Mouse (Mus musculus) CH12.LX (cell line): Measurements from ENCODE around the gene H2-M5. TPM values are rescaled to one million over a fixed set of nuclear protein-coding genes. Genes with fewer than 3 reads are reported as not detected.

Experiments used
- DNase-seq: peaks from one replicate; pipeline ENCODE4 v3.0.0-alpha.2; 2013; ENCODE audit errors: extremely low read depth
- H3K27ac ChIP-seq: 2 replicates; pipeline ENCODE4 v1.5.1; 2012; ENCODE audit warnings: low read depth, mild to moderate bottlenecking, control low read depth, moderate library complexity; ENCODE audit not compliant: insufficient read depth
- H3K27me3 ChIP-seq: replicated peaks from 2 replicates; pipeline ENCODE3; 2012; ENCODE audit warnings: inconsistent platforms
- H3K36me3 ChIP-seq, 2 experiments: replicated peaks in 1 of 2; 2 replicates each; pipeline versions ENCODE3 to v1.6.1; 2012; ENCODE audit warnings: inconsistent platforms in 1 of 2, low read length in 1 of 2, mild to moderate bottlenecking in 1 of 2, mixed read lengths in 1 of 2, moderate library complexity in 1 of 2; ENCODE audit not compliant: control insufficient read depth in 1 of 2, insufficient read depth in 1 of 2
- H3K4me1 ChIP-seq, 2 experiments: 2 replicates each; pipeline ENCODE4 v1.6.1; 2012; ENCODE audit warnings: inconsistent platforms in 1 of 2, moderate library complexity in 1 of 2; ENCODE audit not compliant: insufficient read depth in 2 of 2, control insufficient read depth in 1 of 2
- H3K4me2 ChIP-seq: 2 replicates; pipeline ENCODE4 v1.6.1; 2012; ENCODE audit warnings: low read depth, mild to moderate bottlenecking, control low read depth; ENCODE audit not compliant: poor library complexity, insufficient read depth, severe bottlenecking
- H3K4me3 ChIP-seq, 3 experiments: fragments of 150-350 bp in 1 of 3; sonication (generic) in 1 of 3; replicated peaks in 1 of 3; 2 replicates each; pipeline versions ENCODE3 to v1.5.1; 2011 to 2012; ENCODE audit warnings: low read depth in 2 of 3, low read length in 2 of 3, mild to moderate bottlenecking in 2 of 3, moderate library complexity in 2 of 3, control low read depth in 1 of 3, improper control_type of control experiment in 1 of 3, inconsistent platforms in 1 of 3, mixed read lengths in 1 of 3; ENCODE audit not compliant: poor library complexity in 1 of 3
- H3K79me2 ChIP-seq: replicated peaks from 2 replicates; pipeline ENCODE4 v1.6.1; 2012; ENCODE audit warnings: mild to moderate bottlenecking, moderate library complexity; ENCODE audit not compliant: control insufficient read depth, poor library complexity, insufficient read depth, severe bottlenecking; ENCODE audit errors: extremely low read depth
- H3K9ac ChIP-seq: 2 replicates; pipeline ENCODE4 v1.6.1; 2012; ENCODE audit warnings: low read depth, mild to moderate bottlenecking, control low read depth, moderate library complexity; ENCODE audit not compliant: insufficient read depth
- H3K9me3 ChIP-seq: replicated peaks from 2 replicates; pipeline ENCODE3; 2012; ENCODE audit warnings: low read length, inconsistent platforms, mixed read lengths
- BHLHE40 ChIP-seq: IDR thresholded peaks from 2 replicates; pipeline ENCODE4 v1.6.1; 2011; ENCODE audit warnings: mild to moderate bottlenecking, low read depth, low read length, improper control_type of control experiment
- CHD1 ChIP-seq: IDR thresholded peaks from 2 replicates; pipeline ENCODE4 v1.6.1; 2012; ENCODE audit warnings: low read depth, low read length, improper control_type of control experiment, inconsistent platforms
- CTCF ChIP-seq, 2 experiments: IDR thresholded peaks in 1 of 2; conservative IDR thresholded peaks in 1 of 2; 2 replicates each; pipeline ENCODE4 v1.5.1; 2011 to 2012; ENCODE audit warnings: low read depth in 2 of 2, low read length in 2 of 2, improper control_type of control experiment in 1 of 2, inconsistent platforms in 1 of 2, mild to moderate bottlenecking in 1 of 2, moderate library complexity in 1 of 2
- E2F4 ChIP-seq: IDR thresholded peaks from 2 replicates; pipeline ENCODE4 v1.6.1; 2011; ENCODE audit warnings: low read depth, low read length, improper control_type of control experiment; ENCODE audit not compliant: insufficient replicate concordance
- ELF1 ChIP-seq: IDR thresholded peaks from 2 replicates; pipeline ENCODE4 v1.6.1; 2014; ENCODE audit warnings: low read depth, mild to moderate bottlenecking, inconsistent platforms, low read length, improper control_type of control experiment
- EP300 ChIP-seq: IDR thresholded peaks from 2 replicates; pipeline ENCODE4 v1.6.1; 2011; ENCODE audit warnings: low read length, improper control_type of control experiment
- ETS1 ChIP-seq: conservative IDR thresholded peaks from 2 replicates; pipeline ENCODE4 v1.6.1; 2012; ENCODE audit warnings: low read depth, mild to moderate bottlenecking, inconsistent platforms, low read length, improper control_type of control experiment, moderate library complexity
- GABPA ChIP-seq: IDR thresholded peaks from 2 replicates; pipeline ENCODE4 v1.6.1; 2012; ENCODE audit warnings: low read depth, low read length, improper control_type of control experiment, inconsistent platforms; ENCODE audit not compliant: insufficient replicate concordance
- HCFC1 ChIP-seq: IDR thresholded peaks from 2 replicates; pipeline ENCODE4 v1.6.1; 2012; ENCODE audit warnings: low read depth, mild to moderate bottlenecking, inconsistent platforms, low read length, improper control_type of control experiment
- IRF4 ChIP-seq: IDR thresholded peaks from 2 replicates; pipeline ENCODE4 v1.6.1; 2014; ENCODE audit warnings: low read depth, mild to moderate bottlenecking, inconsistent platforms, low read length, improper control_type of control experiment
- JUND ChIP-seq: conservative IDR thresholded peaks from 2 replicates; pipeline ENCODE4 v1.6.1; 2011; ENCODE audit warnings: low read depth, low read length, improper control_type of control experiment
- KAT2A ChIP-seq: IDR thresholded peaks from 2 replicates; pipeline ENCODE4 v1.6.1; 2012; ENCODE audit warnings: low read length, improper control_type of control experiment, inconsistent platforms; ENCODE audit not compliant: insufficient replicate concordance
- MAFK ChIP-seq: IDR thresholded peaks from 2 replicates; pipeline ENCODE4 v1.6.1; 2011; ENCODE audit warnings: low read length, improper control_type of control experiment; ENCODE audit not compliant: insufficient replicate concordance
- MAX ChIP-seq: IDR thresholded peaks from 2 replicates; pipeline ENCODE4 v1.6.1; 2011; ENCODE audit warnings: low read length, improper control_type of control experiment
- MAZ ChIP-seq: IDR thresholded peaks from 2 replicates; pipeline ENCODE4 v1.6.1; 2012; ENCODE audit warnings: low read depth, mild to moderate bottlenecking, inconsistent platforms, low read length, improper control_type of control experiment, moderate library complexity
- MEF2A ChIP-seq: IDR thresholded peaks from 2 replicates; pipeline ENCODE4 v1.6.1; 2014; ENCODE audit warnings: low read depth, mild to moderate bottlenecking, inconsistent platforms, low read length, improper control_type of control experiment, borderline replicate concordance
- MXI1 ChIP-seq: IDR thresholded peaks from 2 replicates; pipeline ENCODE4 v1.6.1; 2011; ENCODE audit warnings: mild to moderate bottlenecking, low read depth, low read length, improper control_type of control experiment
- NELFE ChIP-seq: IDR thresholded peaks from 2 replicates; pipeline ENCODE4 v1.6.1; 2011; ENCODE audit warnings: low read depth, low read length, improper control_type of control experiment
- NRF1 ChIP-seq: IDR thresholded peaks from 2 replicates; pipeline ENCODE4 v1.6.1; 2014; ENCODE audit warnings: low read depth, mild to moderate bottlenecking, inconsistent platforms, low read length, improper control_type of control experiment, moderate library complexity
- PAX5 ChIP-seq: IDR thresholded peaks from 2 replicates; pipeline ENCODE4 v1.6.1; 2012; ENCODE audit warnings: low read length, inconsistent platforms, mixed read lengths
- POLR2A ChIP-seq: IDR thresholded peaks from 2 replicates; pipeline ENCODE4 v1.6.1; 2011; ENCODE audit warnings: low read depth, mild to moderate bottlenecking, improper control_type of control experiment, low read length
- POLR2AphosphoS2 ChIP-seq: IDR thresholded peaks from 2 replicates; pipeline ENCODE4 v1.6.1; 2011; ENCODE audit warnings: low read depth, low read length, improper control_type of control experiment
- RCOR1 ChIP-seq: conservative IDR thresholded peaks from 2 replicates; pipeline ENCODE4 v1.6.1; 2012; ENCODE audit warnings: low read depth, mild to moderate bottlenecking, inconsistent platforms, low read length, improper control_type of control experiment
- SIN3A ChIP-seq: IDR thresholded peaks from 2 replicates; pipeline ENCODE4 v1.6.1; 2012; ENCODE audit warnings: low read length, improper control_type of control experiment, inconsistent platforms
- SMC3 ChIP-seq: IDR thresholded peaks from 2 replicates; pipeline ENCODE4 v1.6.1; 2011; ENCODE audit warnings: low read depth, low read length, improper control_type of control experiment
- TBP ChIP-seq: conservative IDR thresholded peaks from 2 replicates; pipeline ENCODE4 v1.6.1; 2011; ENCODE audit warnings: low read depth, low read length, improper control_type of control experiment
- TCF12 ChIP-seq: IDR thresholded peaks from 2 replicates; pipeline ENCODE4 v1.6.1; 2014; ENCODE audit warnings: low read depth, mild to moderate bottlenecking, inconsistent platforms, low read length, improper control_type of control experiment
- UBTF ChIP-seq: IDR thresholded peaks from 2 replicates; pipeline ENCODE4 v1.6.1; 2012; ENCODE audit warnings: low read depth, mild to moderate bottlenecking, inconsistent platforms, low read length, improper control_type of control experiment, moderate library complexity
- USF2 ChIP-seq: conservative IDR thresholded peaks from 2 replicates; pipeline ENCODE4 v1.6.1; 2011; ENCODE audit warnings: low read depth, low read length, improper control_type of control experiment
- ZMIZ1 ChIP-seq: IDR thresholded peaks from 2 replicates; pipeline ENCODE4 v1.6.1; 2012; ENCODE audit warnings: low read depth, mild to moderate bottlenecking, inconsistent platforms, low read length, improper control_type of control experiment
- ZNF384 ChIP-seq: IDR thresholded peaks from 2 replicates; pipeline ENCODE4 v1.6.1; 2012; ENCODE audit warnings: low read depth, low read length, improper control_type of control experiment, inconsistent platforms
- dilution Hi-C: fragments of 300-500 bp; cut with MboI; formaldehyde crosslinking; loops from 2 replicates; pipeline ENCODE4 v1.14.3; 2020; ENCODE audit warnings: low sequenced_read_pairs; ENCODE audit not compliant: extremely low pct_unique_long_range_greater_than_20kb, extremely low pct_ligation_motif_present
- in situ Hi-C: fragments of 300-500 bp; cut with MboI; formaldehyde crosslinking; loops from 3 replicates; pipeline ENCODE4 v1.14.3; 2019; ENCODE audit warnings: low sequenced_read_pairs, low pct_ligation_motif_present, low pct_unique_long_range_greater_than_20kb, mixed read lengths
- polyA plus RNA-seq: library from polyadenylated mRNA; unstranded; fragments of >175 nt; gene quantifications from 2 replicates; pipeline ENCODE4 v1.2.1, GENCODE M21; 2012; ENCODE audit warnings: low read depth; ENCODE audit not compliant: insufficient read length
- total RNA-seq, 2 experiments: library from RNA; depleted of rRNA; stranded (reverse); fragments of 300-350 nt in 1 of 2; fragments of >200 nt in 1 of 2; gene quantifications; 2 replicates each; pipeline ENCODE4 v1.2.3; 2012 to 2014

The H2-M5 gene
- total and polyA plus RNA-seq, 3 experiments, result 1.1 to 2.2 (median 1.1) TPM

DNA sequence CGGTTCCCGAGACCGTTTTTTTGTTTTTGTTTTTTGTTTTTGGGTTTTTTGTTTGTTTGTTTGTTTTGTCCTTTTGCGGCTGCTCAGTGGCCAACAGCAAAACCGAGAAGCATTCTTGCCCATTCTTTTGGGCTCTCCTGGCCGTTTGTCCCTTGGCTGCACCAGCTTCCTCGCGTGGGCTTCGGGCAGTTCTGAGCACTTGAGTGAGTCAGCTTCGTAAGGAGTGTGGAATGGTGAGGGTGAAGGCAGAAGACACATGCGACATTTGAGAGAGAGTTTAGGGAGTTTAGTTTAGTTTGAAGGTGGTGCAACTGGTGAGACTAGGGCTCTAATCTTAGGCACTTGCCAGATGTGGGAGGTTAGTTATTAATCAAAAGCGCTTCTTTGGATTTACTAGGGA, 30.5 kb downstream of the H2-M5 start:
- in situ Hi-C loops (no loop called here), dilution Hi-C loops (no loop called here)
- H3K27me3 ChIP-seq, result no peaks in the 10 kb centered on the region
- no peak for DNase-seq
- peaks cover 5 to 22% of the 10 kb centered on the region in 2 experiments; a peak in 3 of 4 replicates for H3K4me1 ChIP-seq
- no peak overlapping the region for H3K27ac ChIP-seq
- peak overlapping the region; percentile 93 for H3K4me2 ChIP-seq
- peaks cover 10 to 26% of the 10 kb centered on the region in 2 experiments for H3K36me3 ChIP-seq
- peak overlapping the region; percentile 81 to 96 (median 94) for H3K4me3 ChIP-seq
- no peaks in the 10 kb centered on the region for H3K9me3 ChIP-seq
- peaks cover 16% of the 10 kb centered on the region for H3K79me2 ChIP-seq
- TF ChIP-seq SMC3, result no peak
- TF ChIP-seq ZNF384, result no peak
- TF ChIP-seq IRF4, result no peak
- no peak for TF ChIP-seq EP300
- H3K9ac ChIP-seq, result peak overlapping the region; percentile 88

DNA sequence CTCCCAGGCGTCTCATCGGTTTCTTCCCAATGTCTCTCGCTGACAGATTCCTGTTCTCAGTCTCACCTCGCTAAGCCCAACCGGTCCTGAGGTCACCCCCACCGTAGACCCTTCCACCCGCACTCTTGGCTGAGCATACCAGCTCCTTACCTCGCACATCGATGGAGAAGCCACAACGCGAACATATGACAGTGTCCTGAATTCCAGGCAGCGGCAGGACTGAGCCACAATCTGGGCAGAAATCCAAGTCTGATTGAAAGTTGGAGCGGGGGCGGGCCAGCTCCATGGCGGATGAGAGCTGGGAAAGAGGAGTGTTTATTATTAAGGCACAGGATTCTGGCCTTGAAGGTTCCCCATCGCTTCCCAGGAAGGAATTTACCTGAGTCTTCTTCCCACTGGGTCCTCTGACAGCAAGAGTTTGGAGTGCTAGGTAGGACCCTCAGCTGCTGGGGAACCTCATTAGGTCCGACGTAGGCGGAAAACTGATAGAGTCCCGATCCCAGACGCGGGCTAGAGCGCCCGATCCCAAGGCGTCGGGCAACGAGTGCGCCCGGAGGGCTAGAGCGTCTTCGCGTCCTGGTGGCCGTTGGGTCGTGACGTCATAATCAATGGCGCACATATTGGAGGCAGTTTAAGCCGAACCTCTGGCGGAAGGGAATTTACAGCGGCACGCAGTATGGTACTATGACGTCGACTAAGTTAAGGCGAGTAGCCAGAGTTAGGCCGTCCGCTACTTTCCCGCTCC, 31.2 kb downstream of the H2-M5 start, which contains the start of the genes Znrd1 and Znrd1as:
TSS of gene Znrd1 (minus strand) at position 561 of the 745 bp plus-strand sequence.
TSS of gene Znrd1as (plus strand) at position 594 of the 745 bp plus-strand sequence.
- Histone ChIP-seq H3K4me2 (peak within 1 kb of the TSS; percentile 93), H3K9ac (peak within 1 kb of the TSS; percentile 95), H3K27me3 (no peaks in the 10 kb centered on the region), H3K4me3 (peak within 1 kb of the TSS; percentile 81 to 96 (median 94)), H3K27ac (peak within 1 kb of the TSS; percentile 44), H3K79me2 (peaks cover 16% of the 10 kb centered on the region), H3K9me3 (no peaks in the 10 kb centered on the region), H3K4me1 (peaks cover 5 to 22% of the 10 kb centered on the region in 2 experiments; a peak in 3 of 4 replicates), H3K36me3 (peaks cover 13 to 33% of the 10 kb centered on the region in 2 experiments)
- in situ Hi-C loops, result no loop called here
- dilution Hi-C loops, result no loop called here
- peak; percentile 98 for DNase-seq
- TF ChIP-seq MAFK (peak; percentile 36; the same call in 1 of the 2 replicates), JUND (peak; percentile 70), ZMIZ1 (peak; percentile 74; the same call in 1 of the 2 replicates), POLR2A (peak; percentile 82), MAX (peak; percentile 64), TBP (peak; percentile 94), NELFE (peak; percentile 65), ELF1 (peak; percentile 86), SIN3A (peak; percentile 95), BHLHE40 (peak; percentile 34; the same call in 1 of the 2 replicates), TCF12 (peak; percentile 95), ETS1 (peak; percentile 85), POLR2AphosphoS2 (no peak), MAZ (peak; percentile 46; the same call in 1 of the 2 replicates), E2F4 (0 out of 2 replicates have a peak, but pooled peaks have one; percentile 65), MEF2A (peak; percentile 85), CTCF (conservative IDR thresholded peaks at IDR 0.05 in 1 of 2, IDR thresholded peaks at IDR 0.05 in 1 of 2; ENCODE audit: low read depth in 2 of 2, low read length in 2 of 2) (no peak), MXI1 (peak; percentile 75), USF2 (no peak; the same call in 1 of the 2 replicates), CHD1 (no peak), IRF4 (peak; percentile 86), PAX5 (no peak), NRF1 (peak; percentile 50), GABPA (peak; percentile 99), HCFC1 (peak; percentile 93), KAT2A (peak; percentile 88; the same call in 1 of the 2 replicates), UBTF (no peak), SMC3 (no peak; the same call in 1 of the 2 replicates), RCOR1 (peak; percentile 49; the same call in 1 of the 2 replicates), ZNF384 (no peak)
